Mouse (Mus musculus) heart, embryonic 15.5 days (tissue): ENCODE data around the gene Bfsp2. TPM values are rescaled to one million over a fixed set of nuclear protein-coding genes. Genes with fewer than 3 reads are reported as not detected.

Experiments
- ATAC-seq: fragments of 200-750 bp; cut with Nextera tagmentation; replicated peaks from 2 replicates; pipeline ENCODE4 v1.8.0; 2017; ENCODE audit warnings: low read depth, moderate TSS enrichment; ENCODE audit not compliant: insufficient number of reproducible peaks, insufficient read depth, low FRiP score
- H3K27ac ChIP-seq: fragments of 300-500 bp; sonication (generic); 2 replicates; pipeline ENCODE4 v1.5.1; 2015; ENCODE audit warnings: mild to moderate bottlenecking, inconsistent platforms
- H3K27me3 ChIP-seq: fragments of 300-500 bp; sonication (generic); 2 replicates; pipeline ENCODE4 v1.6.1; 2015; ENCODE audit warnings: inconsistent platforms
- H3K36me3 ChIP-seq: fragments of 300-500 bp; sonication (generic); 2 replicates; pipeline ENCODE4 v1.6.1; 2015; ENCODE audit warnings: mild to moderate bottlenecking, inconsistent platforms
- H3K4me1 ChIP-seq: fragments of 300-500 bp; sonication (generic); replicated peaks from 2 replicates; pipeline ENCODE4 v1.6.1; 2015; ENCODE audit warnings: inconsistent platforms
- H3K4me2 ChIP-seq: fragments of 300-500 bp; sonication (generic); 2 replicates; pipeline ENCODE4 v1.6.1; 2015; ENCODE audit warnings: inconsistent platforms, mild to moderate bottlenecking, moderate library complexity
- H3K4me3 ChIP-seq: fragments of 300-500 bp; sonication (generic); 2 replicates; pipeline ENCODE4 v1.5.1; 2015; ENCODE audit warnings: mild to moderate bottlenecking, inconsistent platforms
- H3K9ac ChIP-seq: fragments of 300-500 bp; sonication (generic); 2 replicates; pipeline ENCODE4 v1.6.1; 2015; ENCODE audit warnings: mild to moderate bottlenecking, inconsistent platforms
- H3K9me3 ChIP-seq: fragments of 300-500 bp; sonication (generic); replicated peaks from 2 replicates; pipeline ENCODE4 v1.6.1; 2016; ENCODE audit warnings: inconsistent platforms
- WGBS: fragments of 180-500 bp; shearing (Covaris S2); methylation state at CpG from one replicate; pipeline ENCODE4 v1.1.7; 2015; ENCODE audit warnings: mixed read lengths; 5-methylcytosine and 5-hydroxymethylcytosine counted together
- polyA plus RNA-seq: library from polyadenylated mRNA; unstranded; fragments of >200 nt; fragmentation: Nextera tagmentation; extraction: Ambion mirVana; gene quantifications from 2 replicates; pipeline ENCODE4 v1.2.1, GENCODE M21; 2015

Bfsp2 gene
- polyA plus RNA-seq, 1 experiment from 2014 or later, result 0.97 TPM

- no peaks in the 10 kb centered on the region for H3K9me3 ChIP-seq
- H3K9ac ChIP-seq, result no peak overlapping the region
- H3K27me3 ChIP-seq, result no peaks in the 10 kb centered on the region
- no peaks in the 10 kb centered on the region for H3K36me3 ChIP-seq
- H3K27ac ChIP-seq, result 0 out of 2 replicates have a peak overlapping the region, but pooled peaks have one; percentile 10
- 43% methylated on average over 9 of the region's 9 CpGs for WGBS
- H3K4me2 ChIP-seq, result no peak overlapping the region
- peaks cover 5% of the 10 kb centered on the region; the same call in 1 of the 2 replicates for H3K4me1 ChIP-seq
- H3K4me3 ChIP-seq, result no peak overlapping the region
- no peak for ATAC-seq
Measured at GRCm38 (mm10) chr9:103379199-103379598, 101.0 kb downstream of the Bfsp2 start.

GRCm38 (mm10) chr9:103378686-103379085, 101.5 kb downstream of the Bfsp2 start:
- H3K9me3 ChIP-seq, result no peaks in the 10 kb centered on the region
- no peak overlapping the region for H3K9ac ChIP-seq
- no peak overlapping the region for H3K4me3 ChIP-seq
- no peak overlapping the region for H3K27ac ChIP-seq
- H3K4me2 ChIP-seq, result no peak overlapping the region
- ATAC-seq, result no peak
- WGBS, result 68% methylated on average over 10 of the region's 10 CpGs
- no peaks in the 10 kb centered on the region for H3K27me3 ChIP-seq
- H3K36me3 ChIP-seq, result no peaks in the 10 kb centered on the region
- H3K4me1 ChIP-seq, result peaks cover 5% of the 10 kb centered on the region; the same call in 1 of the 2 replicates

- H3K27ac ChIP-seq, result no peak overlapping the region
- H3K4me2 ChIP-seq, result no peak overlapping the region
- ATAC-seq, result no peak
- H3K27me3 ChIP-seq, result no peaks in the 10 kb centered on the region
- H3K36me3 ChIP-seq, result no peaks in the 10 kb centered on the region
- no peak overlapping the region for H3K4me3 ChIP-seq
- H3K9me3 ChIP-seq, result no peaks in the 10 kb centered on the region
- peaks cover 5% of the 10 kb centered on the region; the same call in 1 of the 2 replicates for H3K4me1 ChIP-seq
- 55% methylated on average over 7 of the region's 7 CpGs for WGBS
- no peak overlapping the region for H3K9ac ChIP-seq
Measured at GRCm38 (mm10) chr9:103376346-103377320, 103.6 kb downstream of the Bfsp2 start.

Other genes with a start within 250 kb of the Bfsp2 start
- 36.7 and 125 TPM in 2 replicates for gene Trf, start 250.0 kb downstream of the Bfsp2 start, polyA plus RNA-seq
- gene 1300017J02Rik, start 175.3 kb downstream of the Bfsp2 start, polyA plus RNA-seq, result 1.5 and 1.7 TPM in 2 replicates
- 36.6 and 41.1 TPM in 2 replicates for gene Topbp1, start 175.2 kb downstream of the Bfsp2 start, polyA plus RNA-seq
- gene Cdv3, start 114.6 kb downstream of the Bfsp2 start, polyA plus RNA-seq, result 75.2 and 89.4 TPM in 2 replicates